Mouse (Mus musculus): Measurements from ENCODE around the gene Nsun2.
"Not testable (repeated sequence)": the region's sequence is repeated elsewhere in the genome, so short reads cannot be mapped to it uniquely, and the experiment has no call there.

The Nsun2 gene

DNA sequence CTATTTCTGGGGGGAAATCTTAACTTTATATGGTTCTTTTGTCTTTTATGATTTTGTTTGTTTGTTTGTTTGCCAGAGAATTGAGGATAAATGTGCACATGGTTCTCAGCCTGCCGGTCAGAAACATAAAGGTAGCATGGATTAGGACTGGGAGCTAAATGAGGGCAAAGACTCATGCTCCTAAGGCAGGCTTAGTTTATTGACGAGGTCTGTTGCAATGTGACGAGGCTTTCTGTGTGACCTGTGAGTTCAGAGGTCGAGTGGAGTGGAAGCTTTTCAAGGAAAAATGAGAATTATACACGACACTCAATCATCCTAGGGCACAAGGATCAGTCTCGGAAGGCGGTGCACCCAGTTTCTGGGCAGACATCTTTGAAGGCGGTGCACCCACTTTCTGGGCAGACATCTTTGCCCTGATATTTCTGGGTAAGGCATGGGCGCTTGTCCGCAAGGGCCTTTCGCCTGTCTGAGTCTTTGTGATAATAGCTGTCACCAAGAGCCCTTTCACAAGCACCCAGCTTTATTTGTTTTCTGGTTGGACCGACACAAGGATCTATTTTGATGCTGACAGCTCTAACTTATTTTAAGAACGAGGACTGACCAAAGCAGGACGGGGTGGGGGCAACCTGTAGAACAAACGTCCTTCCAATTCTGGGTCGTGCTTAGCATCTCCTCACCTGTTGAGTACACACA is 14.1 kb downstream of the Nsun2 start:
- intact Hi-C loops (cut with DNase I): loop anchor here (5.0 kb wide), 2 partner anchors 40 to 55 kb away; no protein-coding TSS in a partner anchor

DNA sequence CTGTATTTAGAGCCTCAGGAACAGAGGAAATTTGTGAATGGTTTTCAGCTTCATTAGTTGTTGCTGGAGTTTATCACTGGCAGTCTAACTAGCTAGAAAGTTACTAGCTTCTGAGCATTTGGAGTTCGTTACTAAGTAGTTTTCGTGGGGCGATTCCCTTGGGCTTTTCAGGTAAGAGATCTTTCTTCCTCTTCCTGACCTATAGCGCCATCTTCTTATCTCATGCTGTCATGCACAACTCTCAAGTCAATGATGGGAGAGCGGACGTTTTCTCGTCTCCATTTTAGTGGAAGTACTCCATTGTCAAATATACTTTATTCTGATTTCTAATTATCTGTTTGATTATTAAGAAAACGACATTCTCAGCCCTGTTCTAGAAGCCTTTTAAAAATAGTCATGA is 16.4 kb downstream of the Nsun2 start:
- intact Hi-C loops (cut with DNase I): loop anchor here (5.0 kb wide), 3 partner anchors 43 to 58 kb away; no protein-coding TSS in a partner anchor

DNA sequence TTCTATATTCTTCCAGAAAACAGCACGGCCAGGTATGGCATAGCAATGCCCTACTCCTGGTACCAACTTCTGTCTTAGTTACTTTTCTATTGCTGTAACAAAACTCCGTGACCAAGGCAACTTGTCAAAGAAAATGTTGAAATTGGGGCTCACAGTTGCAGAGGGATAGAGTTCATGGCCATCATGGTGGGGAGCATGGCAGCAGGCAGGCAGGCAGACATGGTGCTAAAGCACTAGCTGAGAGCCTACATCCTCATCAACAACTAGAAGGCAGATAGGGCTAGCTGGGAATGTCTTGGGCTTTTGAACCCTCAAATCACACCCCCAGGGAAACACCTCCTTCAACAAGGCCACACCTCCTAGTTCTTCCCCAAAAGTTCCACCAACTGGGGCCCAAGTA is 17.3 kb downstream of the Nsun2 start:
- intact Hi-C loops (cut with DNase I): loop anchor here (5.0 kb wide), 1 partner anchor 56 kb away; no protein-coding TSS in a partner anchor

DNA sequence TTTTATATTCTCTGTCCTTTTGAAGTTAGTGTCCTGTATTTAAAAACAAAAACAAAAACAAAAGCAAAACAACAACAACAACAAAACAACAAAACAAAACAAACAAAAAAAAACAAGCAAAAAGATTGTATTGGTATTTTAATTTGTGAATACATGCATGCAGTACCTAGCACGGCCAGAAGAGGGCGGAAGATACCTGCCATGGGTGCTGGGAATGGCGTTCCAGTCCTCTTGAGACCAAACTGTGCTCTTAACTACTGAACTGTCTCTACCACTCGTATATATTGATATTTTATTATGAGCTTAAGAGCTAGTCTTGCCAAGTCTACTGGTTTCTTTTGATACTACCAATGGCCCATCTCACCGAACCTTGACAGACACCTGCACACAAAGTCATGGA is 19.5 kb downstream of the Nsun2 start:
- intact Hi-C loops (cut with DNase I): loop anchor here (1.0 to 5.0 kb wide), 2 partner anchors 54 to 102 kb away; no protein-coding TSS in a partner anchor

DNA sequence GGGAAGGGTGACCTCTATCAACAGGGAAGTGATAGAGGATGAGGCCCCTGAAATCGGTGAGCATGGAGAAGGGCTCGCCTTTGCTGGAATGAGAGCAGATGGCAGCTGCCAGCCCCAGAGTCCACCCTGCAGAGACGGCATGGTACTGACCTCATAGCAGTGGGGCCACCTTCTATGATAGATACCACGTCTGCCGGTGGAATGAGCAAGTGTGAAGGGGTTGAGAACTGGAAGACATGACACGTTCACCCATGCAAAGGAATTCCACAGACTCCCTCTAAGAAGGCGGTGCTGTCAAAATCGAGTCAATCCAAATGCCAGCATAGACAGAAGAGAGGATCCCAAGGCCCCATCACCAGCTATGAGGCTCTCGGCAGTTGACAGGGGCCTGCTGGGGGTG is 20.7 kb downstream of the Nsun2 start:
- intact Hi-C loops (cut with DNase I): loop anchor here (5.0 kb wide), 1 partner anchor 53 kb away; no protein-coding TSS in a partner anchor

DNA sequence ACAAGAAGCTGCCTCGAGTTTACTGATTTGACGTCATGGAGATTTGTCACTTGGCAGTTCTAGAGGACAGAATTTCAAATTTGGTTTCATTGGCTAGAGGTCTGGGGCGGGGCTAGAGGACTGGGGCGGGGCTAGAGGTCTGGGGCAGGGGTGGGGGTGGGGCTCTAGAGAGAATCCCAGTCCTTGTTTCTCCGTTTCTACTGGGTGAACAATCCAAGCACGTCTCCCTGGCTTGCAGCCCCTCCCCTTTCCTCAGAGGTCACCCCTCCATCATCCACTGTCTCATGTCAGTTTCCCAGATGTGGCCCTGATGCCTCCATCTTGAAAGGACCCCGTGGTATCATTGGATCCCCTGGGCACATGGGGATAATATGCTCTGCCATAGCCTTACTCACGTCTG is 21.5 kb downstream of the Nsun2 start:
- intact Hi-C loops (cut with DNase I): no loop called here

DNA sequence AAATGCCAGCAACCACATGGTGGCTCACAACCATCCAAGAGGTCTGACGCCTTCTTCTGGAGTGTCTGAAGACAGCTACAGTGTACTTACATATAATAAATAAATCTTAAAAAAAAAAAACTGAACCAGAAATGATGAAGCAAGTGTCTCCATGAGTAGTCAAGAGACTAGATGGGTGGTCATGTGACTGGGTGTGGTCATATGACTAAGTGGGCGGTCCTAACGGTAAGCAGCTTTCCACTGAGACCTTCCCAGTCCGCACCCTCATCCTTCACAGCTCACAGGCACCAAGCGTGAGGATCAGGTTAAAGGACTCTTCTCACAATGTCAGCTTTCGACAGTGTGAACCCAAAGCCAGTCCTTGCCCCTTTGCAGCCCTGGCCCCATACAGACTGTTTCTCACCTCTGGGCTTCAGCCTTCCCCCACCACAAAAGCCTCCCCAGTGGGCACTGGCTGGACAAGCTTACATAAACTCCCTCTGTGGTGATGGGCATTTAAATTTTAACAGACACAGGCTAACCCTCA is 22.5 kb downstream of the Nsun2 start:
- intact Hi-C loops (cut with DNase I): no loop called here

DNA sequence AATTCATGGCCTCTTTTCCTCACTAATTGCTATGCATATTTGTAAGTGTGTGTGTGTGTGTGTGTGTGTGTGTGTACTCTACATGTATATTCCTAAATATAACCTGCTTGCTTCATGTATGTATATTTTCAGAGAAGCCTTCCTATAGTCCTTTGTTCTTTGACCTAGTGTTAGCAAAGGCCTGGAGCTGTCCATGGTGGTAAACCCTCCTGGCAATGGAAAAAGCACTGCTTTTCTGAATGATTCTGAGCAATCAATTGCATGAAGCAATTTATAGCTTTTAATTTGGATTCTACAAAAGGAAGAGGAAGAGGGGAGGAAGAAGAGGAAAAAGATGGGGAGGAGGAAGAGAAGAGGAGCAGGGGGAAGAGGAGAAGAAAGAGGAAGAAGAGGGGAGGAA is 23.2 kb downstream of the Nsun2 start:
- intact Hi-C loops (cut with DNase I): no loop called here

DNA sequence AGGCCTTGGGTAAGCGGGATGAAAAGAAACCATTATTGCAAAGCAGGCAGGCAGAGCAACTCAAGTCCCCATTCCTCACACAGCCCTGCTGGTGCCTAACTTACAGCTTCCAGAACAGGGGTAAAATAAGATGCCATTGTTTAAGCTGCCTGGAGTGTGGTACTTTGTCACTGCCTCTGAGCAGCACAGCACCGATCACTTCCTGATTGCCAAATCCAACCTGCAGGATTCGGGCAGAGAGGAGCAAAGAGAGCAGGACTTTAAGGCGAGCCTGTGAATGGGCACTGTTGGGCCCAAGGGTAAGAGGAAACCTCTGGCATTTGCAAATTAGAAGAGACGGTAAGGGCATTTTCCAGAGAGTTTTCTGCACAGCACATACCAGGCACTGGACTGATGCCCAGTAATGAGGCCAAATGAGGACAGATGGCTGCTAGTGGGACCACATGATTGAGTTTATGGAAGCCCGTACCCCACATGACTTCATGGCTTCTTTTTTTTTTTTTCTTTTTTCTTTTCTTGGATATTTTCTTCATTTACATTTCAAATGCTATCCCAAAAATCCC is 24.6 kb downstream of the Nsun2 start:
- intact Hi-C loops (cut with DNase I): no loop called here

DNA sequence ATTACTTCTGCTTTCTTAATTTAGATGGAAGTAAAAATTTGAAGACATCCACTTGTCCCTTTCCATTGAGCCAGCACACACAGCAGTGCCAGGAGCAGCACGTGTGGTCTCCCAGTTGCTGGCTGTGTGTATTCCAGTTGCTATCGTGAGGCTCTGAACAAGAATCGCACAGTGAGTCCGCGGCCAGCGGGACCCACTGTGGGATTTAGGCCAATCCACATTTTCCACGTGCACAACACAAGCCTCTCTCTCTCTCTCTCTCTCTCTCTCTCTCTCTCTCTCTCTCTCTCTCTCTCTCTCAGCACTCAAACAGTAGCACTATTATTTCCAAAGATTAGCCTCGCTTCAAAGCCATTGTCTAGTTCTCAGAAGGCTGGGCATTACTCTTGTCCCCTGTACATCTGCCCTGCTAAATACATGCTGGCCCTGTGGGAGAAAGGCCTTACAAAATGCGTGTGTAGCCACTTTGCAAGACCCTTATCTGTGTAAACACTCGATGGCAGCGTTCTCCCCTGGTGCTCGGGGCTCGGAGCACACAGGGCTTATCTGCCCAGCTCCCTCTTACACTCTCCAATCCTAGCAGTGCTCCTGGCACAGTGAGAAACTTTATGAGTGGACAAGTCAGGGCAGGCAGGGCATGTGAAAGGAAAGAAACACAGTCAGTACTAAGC is 25.9 kb downstream of the Nsun2 start:
- intact Hi-C loops (cut with DNase I): no loop called here

DNA sequence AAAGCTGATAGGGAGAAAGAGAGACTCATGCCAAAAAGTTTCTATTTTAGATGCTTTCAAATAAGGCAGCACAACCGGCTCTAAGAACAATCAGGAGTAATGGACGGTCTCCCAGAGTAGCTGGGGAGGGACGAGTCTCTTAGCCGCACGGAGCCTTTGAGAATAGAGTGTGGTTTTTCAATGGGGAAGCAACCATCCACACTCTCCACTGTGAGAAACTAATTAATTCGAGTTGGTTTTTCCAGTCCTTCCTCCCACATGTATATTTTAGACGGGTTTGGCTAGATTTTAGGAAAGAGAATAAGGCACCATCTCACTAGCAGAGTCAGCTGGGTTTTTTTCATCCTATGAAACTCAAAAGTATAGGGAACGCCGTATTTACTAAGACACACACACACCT is 28.5 kb downstream of the Nsun2 start:
- intact Hi-C loops (cut with DNase I): no loop called here

DNA sequence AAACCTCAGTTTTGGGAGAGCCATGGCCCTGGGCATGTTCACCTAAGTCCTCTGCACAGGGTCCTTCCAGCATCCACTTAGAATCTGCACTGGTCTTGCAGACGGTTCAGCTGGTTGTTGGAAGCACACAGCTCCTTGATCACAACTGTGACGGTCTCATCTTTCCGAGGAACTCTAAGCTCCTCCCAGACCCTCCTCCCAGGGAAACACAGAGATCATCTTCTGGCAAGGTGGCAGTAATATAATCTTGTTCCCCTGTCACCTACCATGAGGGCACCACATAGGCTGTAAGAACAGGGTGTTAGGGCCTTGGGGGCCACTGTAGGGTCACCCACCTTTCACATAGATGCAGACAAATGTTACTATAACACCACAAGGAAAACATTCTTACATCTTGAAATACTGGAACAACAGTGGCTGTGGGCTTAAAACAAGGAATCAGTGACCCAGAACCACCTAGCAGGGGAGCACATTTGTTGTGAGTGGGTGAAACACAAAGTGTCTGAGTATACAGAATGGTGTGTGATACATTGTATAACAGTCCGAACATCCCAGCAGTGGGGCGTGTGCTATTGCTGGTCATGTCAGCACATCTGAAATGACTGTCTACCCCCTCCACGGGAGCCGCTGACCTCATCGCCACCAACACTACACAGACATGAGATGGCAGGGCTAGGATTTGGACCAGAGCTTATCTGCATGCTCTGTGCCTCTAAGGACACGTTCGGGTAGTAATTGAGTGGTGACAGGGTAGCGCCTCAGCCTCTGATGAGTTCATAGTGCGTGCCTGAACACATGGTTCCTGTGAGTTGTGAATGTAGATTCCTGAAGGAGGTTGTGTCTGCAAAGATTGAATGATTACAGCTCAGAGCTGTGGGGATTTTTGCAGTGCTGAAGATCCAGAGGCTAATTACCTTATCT is 29.4 kb downstream of the Nsun2 start:
- intact Hi-C loops (cut with DNase I): no loop called here

DNA sequence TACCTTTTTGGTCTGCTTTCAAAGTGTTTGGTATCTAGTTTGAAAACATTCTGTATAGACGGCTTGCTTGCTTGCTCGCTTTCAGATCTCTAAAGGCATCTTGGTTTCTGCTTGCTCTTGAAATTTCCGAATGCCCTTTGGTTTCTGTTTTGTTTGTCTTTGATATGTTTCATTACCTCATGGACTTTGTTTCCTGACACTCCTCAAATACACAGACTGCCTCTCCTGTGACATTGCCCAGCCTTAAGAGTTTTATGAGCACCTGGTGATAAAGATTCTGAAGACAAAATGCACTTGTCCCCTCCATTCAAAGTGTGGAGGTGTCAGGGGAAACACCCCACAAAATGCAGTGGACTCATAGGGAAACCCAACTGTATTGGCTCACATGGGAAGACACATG is 30.4 kb downstream of the Nsun2 start:
- intact Hi-C loops (cut with DNase I): no loop called here

DNA sequence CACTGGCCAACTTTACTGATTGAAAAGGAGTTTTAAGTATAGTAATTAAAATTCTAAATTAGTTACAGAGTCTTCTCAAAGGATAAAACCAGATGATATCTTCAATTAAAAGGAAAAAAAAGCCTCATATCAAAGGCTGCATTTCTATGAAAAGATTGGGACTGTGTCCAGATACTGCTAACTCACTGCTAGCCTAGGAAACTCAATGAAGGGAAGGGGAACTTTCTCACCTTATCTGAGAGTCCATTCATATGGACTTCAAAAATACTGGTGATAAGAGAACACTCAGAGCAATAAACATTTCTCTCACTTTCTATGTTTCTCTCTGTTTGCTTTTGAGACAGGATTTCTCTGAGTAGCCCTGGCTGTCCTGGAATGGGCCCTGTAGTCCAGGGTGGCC is 31.0 kb downstream of the Nsun2 start:
- intact Hi-C loops (cut with DNase I): no loop called here

DNA sequence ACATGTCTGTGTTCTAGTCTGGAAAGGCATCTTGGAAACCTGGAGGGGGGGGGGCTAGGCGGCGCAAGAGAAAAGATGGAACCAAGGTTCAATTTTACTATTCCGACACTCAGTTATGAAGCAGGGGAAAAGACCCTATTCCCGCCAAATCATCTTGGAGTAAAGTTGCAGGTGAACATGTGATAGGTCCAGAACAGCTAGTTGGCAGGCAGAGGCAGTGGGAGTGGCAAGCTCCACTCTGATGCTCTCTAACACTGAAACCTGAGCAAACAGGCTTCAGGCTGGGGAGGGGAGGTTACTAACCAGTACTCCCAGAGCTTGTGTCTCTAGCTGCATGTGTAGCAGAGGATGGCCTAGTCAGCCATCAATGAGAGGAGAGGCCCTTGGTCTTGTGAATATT is 31.9 kb downstream of the Nsun2 start:
- intact Hi-C loops (cut with DNase I): not testable (repeated sequence)

DNA sequence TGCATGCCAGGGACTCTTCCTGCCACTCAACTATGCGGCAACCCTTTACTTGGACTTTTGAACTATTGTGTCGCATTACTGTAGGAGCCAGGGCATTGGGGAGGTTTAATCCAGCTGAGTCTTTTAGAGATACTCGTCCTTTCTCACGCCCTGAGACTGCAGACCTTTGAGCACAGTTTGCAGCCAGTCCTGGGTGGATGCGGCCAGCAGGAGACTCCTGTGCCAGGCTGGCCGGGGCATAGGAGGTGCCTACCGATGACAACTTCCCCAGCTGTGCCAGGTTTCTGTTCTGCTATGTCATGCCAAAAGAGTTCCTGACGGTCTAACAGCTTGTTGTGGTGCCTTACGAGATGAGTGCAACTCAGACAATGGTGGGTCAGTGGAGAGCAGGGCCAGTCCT is 35.7 kb downstream of the Nsun2 start:
- intact Hi-C loops (cut with DNase I): no loop called here

DNA sequence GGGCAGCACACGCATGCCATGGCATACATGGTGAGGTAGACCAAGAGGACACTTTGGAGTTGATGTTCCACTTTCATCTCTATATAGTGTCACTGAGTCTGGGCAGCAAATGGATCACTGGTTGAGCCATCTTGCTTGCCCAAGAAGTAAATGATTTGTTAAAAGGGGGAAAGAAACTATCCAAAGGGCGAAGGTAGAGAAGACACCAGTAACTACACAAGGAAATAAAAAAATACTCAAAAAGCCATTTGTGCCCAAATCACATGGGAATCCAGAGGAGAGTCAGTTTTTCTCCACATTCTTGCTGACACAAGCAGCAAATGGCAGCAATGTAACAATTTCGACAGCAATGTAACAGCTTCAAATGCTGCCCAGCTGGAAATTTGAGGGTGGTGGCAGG is 39.0 kb downstream of the Nsun2 start:
- intact Hi-C loops (cut with DNase I): no loop called here

DNA sequence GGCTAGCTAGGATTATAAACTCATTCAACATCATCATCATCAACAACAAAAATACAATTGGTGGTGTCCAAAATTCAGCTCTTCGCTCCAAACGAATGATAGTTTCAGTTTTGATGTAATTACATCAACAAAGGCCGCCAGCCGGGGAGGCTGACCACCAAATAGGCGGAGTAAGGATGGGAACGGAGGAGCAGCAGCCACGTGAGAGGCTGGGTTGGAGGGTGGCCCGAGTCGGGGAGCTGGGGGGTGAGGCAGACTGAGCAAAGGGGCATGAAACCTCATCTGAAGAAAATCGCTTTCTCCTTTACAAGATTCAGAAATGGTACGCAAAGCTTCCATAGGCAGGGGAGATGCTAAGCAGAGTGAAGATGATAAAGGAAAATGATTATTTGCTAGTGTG is 43.1 kb downstream of the Nsun2 start:
- intact Hi-C loops (cut with DNase I): no loop called here

DNA sequence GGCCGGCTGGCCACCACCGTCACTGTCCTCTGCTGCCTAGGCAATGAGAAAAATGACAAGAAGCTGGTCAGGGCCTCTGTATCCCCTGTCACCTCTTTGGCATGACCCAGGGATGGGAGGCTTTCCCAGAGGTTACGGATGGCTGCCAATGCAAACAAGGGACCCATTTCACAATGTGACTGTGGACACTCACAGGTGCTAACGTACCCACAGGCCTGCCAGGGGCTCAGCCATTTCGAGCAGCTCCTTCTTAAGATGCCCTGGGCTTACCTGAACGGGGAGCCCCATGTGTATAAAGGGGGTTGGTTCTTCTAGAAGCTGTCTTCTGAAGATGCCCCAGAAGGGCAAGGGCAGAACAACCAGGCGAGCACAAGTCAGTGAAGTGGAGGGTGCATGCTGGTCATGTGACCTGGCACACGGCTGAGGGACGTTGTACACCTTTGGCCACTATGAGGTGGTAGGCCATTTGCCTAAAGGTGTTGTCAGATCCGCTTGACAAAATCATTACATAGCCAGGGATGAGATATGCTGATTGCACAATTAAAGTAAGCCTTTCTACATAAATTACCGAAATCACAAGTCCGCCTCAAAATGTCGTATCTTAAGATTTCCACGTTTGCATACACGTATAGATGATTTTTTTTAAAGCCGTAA is 43.8 kb downstream of the Nsun2 start:
- intact Hi-C loops (cut with DNase I): no loop called here

DNA sequence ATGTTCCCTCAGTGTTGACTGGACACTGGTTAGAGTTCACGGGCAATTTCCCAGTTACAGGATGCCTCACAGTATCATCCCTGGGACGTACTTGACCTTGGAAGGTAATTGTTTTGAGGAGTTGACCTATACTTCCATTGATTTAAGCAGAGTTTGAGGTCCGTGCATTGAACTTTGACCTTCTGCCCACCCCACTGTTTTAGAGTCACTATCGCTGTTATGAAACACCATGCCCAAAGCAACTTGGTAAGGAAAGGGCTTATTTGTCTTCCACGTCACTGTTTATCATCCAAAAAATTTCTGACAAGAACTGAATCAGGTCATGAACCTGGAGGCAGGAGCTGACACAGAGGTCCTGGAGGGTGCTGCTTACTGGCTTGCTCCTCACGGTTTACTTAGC is 48.9 kb downstream of the Nsun2 start:
- intact Hi-C loops (cut with DNase I): no loop called here

DNA sequence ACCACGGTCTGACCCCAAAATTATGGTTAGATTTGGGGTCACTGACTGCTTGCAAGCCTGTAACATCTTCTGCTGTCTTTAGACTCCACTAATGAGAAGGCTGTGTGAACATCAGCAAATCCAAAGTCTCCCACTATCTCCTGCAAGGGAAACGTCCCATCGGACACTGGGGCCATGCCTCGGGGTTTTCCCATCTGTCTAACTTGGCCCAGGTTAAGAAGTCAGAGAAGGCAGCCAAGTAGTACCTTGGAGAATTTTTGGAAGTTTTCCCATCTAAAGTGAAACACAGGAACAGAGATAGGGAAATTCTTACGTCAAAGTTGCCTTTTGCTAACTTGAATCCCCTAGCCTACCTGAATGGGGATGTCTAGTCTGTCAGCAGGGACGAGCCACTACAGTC is 50.0 kb downstream of the Nsun2 start:
- intact Hi-C loops (cut with DNase I): no loop called here

Data from adrenal gland (tissue).